Mouse (Mus musculus) induced T-regulatory cell, adult 2 months (primary cell): ENCODE data around the gene Rasal2.

Experiments used
- DNase-seq: peaks from one replicate; pipeline ENCODE4 v3.0.0-alpha.2; 2012; ENCODE audit warnings: low read depth

Gene Rasal2

DNA sequence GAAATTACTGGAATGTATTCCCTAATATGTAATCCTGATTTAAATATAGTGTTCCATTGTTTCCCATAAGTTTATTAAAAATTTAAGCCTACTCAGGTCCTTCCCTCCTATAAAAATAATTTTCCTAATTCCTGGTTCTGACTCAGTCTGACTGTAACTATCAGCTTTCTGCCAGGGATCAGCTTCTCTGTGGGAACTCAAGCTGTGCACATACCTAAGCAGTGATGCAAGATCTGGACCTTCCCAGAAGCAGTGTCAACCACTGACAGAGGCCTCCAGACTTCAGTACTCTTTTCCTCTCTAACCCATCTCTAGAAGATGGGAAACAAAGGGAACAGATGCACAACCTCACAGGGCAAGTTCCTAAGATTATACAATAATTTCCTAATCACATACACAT is 68.9 kb downstream of the Rasal2 start:
- no peak for DNase-seq

DNA sequence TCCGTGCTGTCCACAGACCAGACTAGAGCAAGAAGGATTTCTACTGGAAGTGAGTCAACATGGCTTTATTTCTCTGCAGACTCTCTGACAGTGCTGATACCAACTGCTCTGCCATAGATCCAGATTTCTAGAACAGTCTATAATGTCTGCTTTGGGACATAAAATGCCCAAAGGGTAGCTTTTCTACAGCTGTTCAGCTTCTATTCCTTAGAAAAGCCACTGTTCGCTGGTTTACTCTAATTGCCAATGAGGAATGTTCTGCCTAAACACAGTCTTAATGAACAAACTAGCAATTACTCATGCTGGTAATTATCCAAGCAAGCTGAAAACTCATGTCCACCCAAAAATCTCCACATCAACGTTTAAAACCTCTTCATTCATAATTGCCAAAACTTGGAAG is 77.6 kb downstream of the Rasal2 start:
- no peak for DNase-seq

DNA sequence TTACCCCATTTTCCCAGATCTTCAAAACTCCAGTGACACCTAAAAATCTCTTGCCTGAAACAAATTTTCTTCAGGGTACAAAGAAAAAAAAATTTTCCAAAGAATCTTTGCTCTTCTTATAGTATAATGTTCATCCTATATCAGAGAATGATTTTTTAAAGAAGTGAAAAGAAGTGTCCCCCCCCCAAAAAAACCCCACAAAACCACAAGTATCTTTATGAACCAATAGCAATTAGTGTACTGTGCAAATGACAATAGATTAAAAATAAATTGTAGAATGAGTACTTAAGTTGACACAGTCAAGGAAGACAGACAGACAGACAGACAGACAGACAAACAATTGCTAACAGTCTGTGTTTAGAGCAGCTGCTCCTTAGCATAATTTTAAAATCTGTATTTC is 84.3 kb downstream of the Rasal2 start:
- DNase-seq: no peak

DNA sequence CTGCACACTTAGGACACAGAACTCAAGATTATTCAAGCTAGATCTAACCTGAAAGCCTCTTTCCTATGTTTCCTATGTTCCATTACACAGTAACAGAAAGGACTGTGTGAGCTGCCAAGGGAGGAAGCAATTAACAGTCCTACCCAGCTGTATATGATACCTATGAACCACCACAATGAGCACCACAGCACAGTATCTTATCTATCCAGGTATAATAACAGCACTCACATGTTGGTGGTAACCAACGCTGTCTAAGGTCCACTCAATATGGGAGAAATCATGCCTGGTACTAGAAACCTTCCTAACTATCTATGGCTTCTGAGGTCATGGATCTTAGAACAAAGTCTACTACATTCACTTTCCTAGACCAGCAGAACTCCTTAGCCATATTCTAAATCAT is 89.3 kb downstream of the Rasal2 start:
- no peak for DNase-seq

DNA sequence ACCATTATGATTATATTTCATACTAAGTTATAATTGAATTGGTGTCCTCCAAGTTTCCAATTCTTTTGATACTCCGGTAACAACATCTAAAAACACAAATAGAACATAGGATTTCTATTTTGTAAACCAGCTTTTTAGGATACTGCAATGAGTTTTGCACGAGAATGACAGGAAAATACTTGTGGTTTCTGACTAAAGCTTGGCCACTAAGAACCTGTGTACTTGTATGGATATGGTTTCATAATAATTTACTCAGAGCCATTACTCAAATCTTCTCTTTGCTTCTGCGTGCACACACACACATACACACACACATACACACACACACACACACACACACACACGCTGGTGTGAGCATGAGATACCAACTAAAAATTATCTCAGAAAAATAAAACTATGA is 93.5 kb downstream of the Rasal2 start:
- DNase-seq: no peak

DNA sequence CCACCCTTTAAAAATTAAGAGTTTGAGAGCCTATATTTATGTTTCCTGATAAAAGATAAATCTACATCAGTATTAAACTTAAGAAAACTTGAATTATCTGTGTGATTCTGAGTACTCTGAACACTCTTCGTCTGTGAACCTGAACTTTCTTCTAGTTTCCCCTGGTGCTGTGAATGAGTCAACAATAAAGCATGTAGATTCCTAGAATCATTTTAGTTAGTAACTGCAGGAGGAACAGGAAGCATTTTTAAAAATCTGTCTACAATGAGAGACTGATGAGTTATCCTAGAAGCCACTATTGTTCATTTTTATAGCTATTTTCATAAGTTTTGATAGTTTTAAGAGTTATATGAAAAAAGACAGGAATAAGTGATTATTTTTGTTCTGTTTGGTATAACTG is 111.1 kb downstream of the Rasal2 start:
- DNase-seq: no peak

DNA sequence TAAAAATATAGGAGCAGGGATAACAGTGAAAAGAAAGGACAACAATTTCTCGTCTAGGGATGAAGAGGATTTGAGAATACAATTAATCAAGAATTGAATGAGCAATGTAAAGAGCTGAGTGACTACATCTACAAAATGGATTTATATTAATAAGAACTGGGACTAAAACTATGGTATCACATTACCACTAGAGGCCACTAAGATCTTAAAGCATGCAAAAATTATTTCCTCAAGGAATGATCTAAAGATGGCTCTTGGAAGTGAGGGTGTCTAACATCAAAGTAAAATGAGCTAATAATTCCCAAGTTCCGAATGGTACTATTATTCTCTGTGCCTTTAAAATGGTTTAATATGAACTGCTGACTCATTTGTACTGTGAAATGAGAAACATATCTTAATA is 112.8 kb downstream of the Rasal2 start:
- DNase-seq: no peak

DNA sequence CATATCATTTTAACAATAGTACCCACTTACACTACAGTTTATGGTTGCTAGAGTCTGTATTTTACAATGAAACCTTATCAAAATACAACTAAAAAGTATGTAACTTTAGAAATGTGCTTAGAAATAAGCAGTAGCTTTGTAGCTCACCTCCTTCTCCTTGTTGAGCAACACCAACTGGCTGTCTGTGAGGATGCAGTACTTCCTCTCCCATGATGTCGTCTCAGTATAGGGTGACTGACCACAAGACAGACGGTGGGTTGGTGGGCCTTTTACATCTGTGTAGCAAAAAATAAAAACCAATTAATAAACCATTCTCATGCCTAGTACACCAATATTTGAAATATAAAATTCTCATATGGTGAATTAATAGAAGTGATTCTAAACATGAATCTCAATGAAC is 113.4 kb downstream of the Rasal2 start:
- DNase-seq: no peak

DNA sequence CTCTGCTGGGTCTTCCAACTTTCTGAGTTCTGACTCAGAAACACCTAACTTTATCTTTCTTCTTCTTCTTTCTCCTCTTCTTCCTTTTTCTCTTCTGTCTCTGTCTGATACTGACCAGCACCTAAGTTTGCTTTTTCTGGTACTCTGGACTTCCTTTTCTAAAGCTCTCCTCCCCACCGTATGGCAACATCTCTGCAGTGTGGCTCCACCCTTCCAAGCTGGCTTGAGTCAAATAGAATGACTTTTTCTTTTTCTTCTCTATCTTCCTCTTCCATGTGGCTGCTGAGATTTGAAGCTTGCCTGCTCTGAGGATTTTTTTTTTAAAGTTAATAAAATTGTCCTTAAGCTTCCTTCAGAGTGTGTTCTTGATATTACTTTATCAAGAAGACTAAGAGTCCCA is 115.3 kb downstream of the Rasal2 start:
- DNase-seq: no peak

DNA sequence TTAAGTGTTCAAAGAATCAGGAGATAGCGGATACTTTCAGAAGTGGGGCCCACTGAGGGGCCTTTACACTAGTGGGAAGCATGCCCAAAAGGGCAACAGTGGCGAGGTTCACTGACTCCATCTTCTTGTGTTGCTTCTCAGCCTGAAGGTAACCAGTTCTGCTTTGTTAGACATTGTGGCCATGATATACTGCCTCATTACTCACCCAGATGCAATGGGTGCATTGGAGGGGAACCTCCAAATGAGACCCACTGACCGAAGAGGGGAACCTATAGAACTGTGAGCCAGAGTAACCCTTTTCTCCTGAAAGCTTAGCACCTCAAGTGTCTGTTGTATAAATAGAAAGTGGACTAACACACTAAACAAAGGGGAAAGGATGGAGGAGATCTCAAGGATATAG is 116.5 kb downstream of the Rasal2 start:
- DNase-seq: no peak

DNA sequence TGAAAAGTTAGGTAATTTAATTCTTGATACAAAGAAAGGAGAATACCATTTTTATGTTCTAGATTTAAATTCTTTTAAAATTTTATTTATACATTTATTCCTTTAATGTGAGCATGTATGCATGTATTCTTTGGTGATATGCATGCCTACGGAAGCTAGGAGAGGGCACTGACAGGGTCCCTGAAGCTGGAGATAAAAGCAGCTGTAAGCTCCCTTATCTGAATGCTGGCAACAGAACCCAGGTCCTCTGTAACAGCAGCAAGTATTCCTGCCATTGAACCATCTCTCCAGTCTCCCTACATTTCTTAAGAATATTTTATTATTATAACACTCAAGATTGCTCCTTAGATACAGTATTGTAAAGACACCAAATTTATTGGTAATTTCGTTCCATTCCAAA is 122.2 kb downstream of the Rasal2 start:
- no peak for DNase-seq

DNA sequence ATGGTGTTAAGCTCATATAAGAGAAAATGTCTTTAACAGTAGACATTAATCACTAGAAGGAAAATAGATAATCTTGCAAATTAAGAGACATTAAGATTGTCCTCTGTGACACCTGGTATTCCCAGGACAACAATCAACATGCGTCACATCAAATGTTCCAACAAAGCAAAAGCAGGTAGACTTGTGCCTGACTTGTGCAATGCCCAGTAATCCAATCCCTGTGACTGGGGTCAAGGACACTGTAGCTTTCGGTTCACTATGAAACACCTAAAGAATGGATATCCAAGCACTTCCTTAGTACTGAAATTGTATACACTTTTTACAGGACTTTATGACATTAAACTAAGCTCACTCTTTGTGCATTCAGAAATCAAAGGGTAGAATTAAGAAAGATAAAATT is 123.1 kb downstream of the Rasal2 start:
- DNase-seq: no peak

DNA sequence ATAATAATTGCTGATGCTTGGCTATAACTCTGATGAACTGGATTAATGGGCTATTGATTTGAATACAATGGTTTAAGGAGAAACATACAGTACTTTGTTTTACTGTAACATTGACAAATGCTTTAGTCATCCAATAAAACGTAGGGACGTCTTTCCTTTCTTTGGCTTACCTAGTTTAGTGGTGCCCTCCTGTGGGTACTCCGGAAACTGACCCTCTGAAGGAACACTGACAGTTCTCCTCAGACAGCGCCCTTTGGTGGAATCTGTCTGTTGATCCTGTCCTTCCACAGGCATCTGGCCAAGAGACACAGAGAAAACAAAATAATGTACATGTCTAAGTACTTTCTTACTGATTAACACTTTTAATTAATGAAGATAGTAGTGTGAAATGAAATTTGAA is 125.8 kb downstream of the Rasal2 start:
- no peak for DNase-seq

DNA sequence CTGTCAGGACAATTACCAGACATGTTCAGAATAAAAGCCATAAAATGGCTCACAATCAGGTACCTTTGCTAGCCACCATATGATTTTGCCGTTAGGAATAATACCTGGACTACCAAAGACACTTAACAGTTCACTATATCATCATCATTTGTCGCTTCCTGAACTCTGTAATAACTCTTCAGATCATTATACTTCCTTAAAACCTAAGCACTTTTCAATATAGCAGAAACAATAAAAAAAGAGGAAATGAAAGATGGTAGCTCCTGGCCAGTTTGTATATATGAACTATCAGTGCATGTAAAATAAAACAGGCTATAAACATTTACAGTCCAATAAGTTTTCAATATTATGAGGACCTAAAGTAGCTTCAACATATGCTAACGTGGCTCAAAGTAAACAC is 127.0 kb downstream of the Rasal2 start:
- no peak for DNase-seq

DNA sequence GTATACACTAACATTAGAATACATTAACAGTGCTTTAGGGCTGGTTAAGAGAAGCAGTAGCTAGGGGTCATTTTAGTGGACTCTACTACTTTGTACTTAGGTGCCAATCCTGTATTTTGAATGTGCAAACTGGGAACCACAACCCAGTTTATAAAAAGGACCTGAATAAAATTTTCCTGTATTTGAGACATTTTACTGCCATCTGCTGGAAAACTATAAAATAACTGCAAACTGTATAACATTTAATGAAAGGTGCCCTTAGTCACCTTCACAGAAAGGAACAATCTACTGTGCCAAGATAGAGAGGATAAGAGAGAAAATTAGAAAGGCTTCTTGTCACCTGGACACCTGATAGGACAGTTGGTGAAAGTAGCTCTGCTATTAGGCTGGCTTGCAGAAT is 131.6 kb downstream of the Rasal2 start:
- DNase-seq: no peak

DNA sequence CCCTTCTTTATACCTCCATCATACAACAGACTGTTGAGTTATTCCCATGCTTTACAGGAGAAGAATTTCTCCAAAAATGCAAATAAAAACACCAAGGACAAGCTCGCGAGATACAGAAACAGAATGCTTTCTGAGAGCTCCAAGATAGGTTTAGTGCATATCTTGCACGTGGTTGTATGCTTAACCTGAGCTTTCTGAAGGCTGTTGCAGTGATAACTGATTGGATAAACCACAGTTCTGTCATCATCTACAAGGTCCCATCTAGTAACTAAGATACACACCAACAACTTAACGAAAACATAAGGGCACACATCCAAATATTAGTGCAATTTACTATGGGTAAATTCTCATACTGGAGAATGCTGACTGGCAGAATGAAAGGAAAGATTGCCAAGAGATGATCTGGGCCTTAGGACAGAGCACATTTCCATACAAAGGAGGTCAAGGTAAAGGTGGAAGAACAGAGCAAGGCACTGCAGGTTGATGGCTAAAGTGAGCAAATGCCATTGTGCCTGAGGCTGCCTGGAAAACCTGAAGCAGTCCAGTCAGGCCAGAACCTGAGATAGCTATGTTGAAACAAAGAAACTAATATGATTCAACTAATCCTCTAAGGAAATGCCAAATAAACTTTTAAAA is 136.6 kb downstream of the Rasal2 start:
- no peak for DNase-seq

DNA sequence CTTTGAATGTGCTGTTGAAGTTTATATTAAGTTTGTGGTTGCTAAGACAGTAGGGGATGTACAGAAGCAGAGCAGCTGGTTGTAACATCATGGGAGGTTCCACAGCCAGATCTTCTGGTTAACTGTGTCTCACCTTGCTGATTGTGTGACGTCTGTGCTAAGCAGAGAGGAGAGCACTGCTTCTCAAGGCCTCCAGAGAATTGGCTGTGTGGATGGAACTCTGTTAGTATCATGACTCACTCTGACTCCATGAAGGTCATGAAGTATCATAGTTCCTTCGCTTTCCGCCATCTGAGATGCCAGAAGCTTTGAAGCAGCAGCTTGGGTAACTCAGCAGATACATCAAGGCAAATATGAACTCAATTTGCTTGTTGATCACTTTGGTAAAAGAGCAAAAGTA is 144.5 kb downstream of the Rasal2 start:
- no peak for DNase-seq

DNA sequence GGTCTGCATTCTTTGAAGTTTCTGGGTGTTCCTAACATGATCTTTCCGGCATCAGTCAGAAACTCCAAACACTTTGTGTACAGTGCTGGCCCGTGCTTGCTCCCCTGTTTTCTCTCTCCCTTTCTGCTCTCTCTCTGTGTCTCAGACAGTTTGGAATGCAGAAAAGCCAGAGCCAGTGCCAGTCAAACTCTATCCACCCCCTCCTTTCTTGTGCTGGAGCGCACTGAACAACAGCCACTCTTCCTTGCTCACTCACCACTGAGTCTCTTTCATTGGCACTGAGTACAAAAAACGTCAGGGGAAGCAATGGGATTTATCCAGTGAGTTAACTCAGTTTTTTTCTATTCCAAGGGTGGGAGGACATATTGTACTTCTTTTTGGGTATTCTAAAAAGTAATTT is 155.8 kb downstream of the Rasal2 start:
- no peak for DNase-seq

DNA sequence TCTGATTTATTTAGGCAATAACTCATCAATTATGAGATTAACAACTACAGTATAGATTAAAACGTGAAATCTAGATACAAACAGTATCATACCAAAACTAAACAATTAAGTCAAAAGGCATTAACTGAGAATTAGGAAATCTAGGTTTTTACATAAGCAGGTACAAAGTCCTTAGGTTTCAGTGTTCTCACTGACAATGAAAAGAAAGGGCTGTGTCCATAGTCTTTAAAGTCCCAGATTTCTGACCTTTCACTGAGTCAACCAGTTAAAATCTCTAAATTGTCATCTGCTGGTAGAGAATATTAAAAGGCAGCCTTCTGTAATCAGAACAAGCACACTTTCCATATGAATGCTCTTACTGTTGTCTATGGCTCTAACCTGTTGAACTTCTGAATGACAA is 156.6 kb downstream of the Rasal2 start:
- no peak for DNase-seq

DNA sequence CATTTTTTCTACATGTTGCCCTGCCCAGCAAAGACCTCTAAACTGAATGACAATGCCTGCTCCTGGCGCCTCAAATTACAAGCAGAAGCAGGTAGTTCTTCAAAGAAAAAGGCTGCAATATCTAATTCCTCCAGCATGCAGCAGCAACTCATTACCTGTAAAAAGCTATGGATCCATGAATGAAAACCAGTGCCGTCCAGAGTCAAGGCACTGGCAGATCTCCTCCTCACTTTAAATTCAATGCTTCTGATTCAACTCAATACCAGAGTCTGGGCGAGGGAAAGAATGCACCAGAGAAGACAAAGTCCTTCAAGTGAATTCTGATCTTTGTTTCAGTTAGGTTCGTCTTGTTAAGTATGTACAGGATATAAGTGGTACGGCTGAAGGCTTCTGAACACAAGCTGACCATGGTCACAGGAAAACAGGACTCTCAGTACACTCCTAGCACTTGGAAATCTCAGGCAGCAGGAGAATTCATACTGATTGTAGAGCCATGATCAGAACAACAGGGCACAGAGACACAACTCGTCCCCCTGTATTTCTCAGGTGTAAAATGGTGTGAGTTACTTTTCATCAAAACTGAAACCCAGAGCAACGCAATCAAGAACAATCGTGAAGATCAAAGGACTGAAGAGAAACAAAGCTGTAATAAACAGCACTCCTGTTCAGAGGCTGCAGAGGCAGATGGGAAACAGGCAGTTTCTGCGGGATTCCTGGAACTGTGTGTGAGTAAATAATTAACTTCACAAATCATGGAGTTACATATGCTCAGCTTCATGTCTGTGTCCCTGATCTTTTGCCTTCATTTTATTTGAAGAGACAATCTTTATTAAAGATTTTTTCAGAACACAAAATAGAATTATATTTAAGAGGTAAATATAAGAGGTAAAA is 158.6 kb downstream of the Rasal2 start:
- no peak for DNase-seq

DNA sequence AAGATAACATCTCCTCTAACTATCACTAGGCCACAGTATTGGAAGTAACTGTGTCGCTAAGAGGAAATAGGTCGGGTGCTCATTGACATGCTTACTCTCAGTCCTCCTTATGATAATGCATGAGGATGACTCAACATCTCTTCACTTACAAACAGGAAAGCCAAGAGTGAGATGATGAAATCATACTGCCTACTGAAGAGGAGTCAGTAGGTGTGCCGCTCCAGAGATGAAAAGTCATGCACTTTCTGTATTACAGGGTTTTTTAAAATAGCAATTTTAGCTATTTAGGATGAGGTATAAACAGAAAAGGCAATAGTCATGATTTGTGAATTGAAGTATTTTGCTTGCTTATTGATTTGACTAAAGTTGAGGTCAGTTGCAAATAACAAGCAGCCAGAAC is 164.3 kb downstream of the Rasal2 start:
- DNase-seq: no peak

DNA sequence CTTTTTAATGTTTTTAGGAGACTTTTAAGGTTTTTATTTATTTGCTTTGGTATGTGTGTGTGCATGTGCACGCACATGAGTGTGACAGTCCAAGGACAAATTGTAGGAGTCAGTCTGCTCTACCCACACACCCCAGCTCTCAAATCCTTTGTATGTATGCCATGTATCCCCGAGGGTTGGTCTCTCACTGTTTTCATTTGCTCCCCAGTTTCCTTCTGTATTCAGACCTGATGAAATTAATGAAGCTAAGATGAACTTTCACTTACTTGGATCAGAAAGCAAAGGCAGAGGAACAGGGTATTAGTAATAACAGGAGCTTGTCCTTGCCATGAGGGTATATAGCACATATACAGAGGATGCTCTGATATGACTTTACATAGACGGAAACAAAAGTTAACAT is 165.1 kb downstream of the Rasal2 start:
- no peak for DNase-seq

DNA sequence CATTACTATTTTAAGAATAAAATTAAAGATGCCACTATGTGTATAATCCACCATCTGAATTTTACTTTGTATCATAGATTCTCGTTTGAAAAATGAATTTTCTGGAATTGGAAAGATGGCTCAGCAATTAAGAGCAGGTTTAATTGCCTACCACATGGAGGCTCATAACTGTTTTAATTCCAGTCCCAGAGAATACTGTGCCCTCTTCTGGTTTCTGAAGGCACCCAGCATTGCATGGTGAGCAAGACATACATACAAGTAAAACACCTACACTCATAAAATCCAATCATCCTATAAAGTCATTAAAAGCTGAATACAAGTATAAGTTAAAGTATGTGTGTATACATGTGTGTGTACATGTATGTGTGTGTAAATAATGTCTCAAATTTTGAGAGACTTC is 165.6 kb downstream of the Rasal2 start:
- no peak for DNase-seq

DNA sequence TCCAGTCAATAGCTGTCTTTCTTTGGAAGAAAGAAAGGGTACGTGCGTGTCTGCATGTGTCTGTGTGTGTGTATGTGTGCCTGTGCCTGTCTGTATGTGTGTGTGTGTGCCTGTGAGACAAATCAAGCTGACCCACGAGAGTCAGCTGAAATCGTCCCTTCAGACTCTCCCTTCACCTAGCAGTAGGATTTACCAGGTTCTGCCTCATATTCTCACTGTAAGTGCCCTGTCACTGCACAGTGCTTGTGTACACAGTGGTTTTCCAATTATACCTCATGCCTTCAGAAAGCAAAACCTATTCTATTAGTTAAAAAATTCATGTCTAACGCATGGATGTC is 168.0 kb downstream of the Rasal2 start:
- DNase-seq: no peak
